Mouse (Mus musculus) erythroid progenitor cell, adult 5-6 weeks (primary cell): Measurements from ENCODE around the gene Eef1g. TPM values are rescaled to one million over a fixed set of nuclear protein-coding genes. Genes with fewer than 3 reads are reported as not detected.

Source experiments
- ATAC-seq: replicated peaks from 2 replicates; pipeline ENCODE4 v1.8.0; 2016; ENCODE audit warnings: moderate number of reproducible peaks, mild to moderate bottlenecking, moderate TSS enrichment, inconsistent platforms; ENCODE audit not compliant: poor library complexity, low FRiP score, severe bottlenecking
- total RNA-seq, 2 experiments: library from RNA; stranded (forward) in 1 of 2; stranded (reverse) in 1 of 2; fragments of 150-400 nt in 1 of 2; fragments of 186-747, 209-891 nt in 1 of 2; gene quantifications; 2 replicates each; pipeline versions ENCODE4 v1.2.3 to v1.2.4; 2015 to 2017; ENCODE audit warnings: low replicate concordance in 2 of 2

Gene Eef1g
- total RNA-seq, 2 experiments from 2014 or later = 92.0 to 198 TPM

DNA sequence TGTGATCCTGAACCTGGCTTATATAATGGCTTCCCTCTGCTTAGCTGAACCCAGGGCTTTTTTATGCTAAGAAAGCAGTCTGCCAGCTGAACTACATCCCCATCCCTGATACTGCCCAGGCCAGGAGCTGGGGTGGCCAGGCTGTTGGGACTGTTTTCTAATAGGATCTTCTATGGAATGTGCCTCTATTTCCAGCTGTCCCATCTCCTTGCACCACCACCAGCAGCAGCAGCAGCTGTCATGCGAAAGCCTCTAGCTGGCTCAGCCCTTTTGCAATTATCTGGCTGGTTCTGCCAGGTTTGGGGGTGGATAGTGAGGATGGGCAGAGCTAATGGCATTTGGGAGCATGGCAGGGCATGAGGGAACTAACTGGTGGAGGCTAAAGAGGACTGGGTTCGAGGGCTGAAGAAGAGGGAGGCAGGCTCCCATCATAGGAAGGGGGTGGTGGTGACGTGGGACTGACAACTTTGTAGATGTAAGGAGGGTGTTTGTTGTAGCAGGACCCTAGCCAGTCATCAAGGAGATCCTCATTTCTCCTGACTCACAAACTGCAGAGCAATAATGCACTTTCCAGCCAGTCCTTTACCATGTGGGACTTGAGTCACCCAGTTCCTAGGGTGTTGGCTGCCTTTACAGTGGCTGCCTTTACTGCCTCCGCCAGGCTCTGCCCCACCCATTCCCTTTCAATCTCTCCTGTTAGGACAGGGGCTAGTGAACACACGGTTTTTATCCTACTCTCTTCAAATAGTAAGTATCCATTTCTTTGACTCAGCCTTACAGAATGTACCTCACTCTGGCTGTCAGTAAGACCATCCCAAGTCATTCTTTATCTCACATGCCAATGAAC lies 15.7 kb downstream of the Eef1g start:
- ATAC-seq = no peak

DNA sequence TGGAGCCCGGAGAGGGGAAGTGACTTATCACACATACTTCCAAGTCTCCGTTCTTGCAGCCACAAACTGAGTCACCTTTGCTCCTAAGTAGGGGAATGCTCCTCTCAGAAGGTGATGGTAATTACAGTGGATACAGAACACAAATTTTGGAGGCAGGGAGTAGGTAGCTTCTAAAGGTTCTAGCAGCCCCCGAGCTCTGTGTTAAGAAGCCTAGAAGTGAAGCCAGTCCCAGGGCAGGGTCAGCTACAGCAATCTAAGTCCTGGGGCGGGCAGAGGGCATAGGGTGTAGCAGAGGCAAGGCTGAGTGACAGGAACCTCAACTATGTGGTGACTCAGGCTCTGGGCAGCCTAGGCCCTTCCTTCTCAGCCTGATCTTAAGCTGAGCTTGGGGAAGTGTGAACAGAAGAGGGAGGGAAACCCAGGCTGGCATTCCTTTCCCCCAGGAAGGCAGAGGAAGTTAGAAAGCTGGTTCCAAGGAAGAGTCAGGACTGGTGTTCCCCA lies 16.4 kb downstream of the Eef1g start:
- no peak for ATAC-seq

DNA sequence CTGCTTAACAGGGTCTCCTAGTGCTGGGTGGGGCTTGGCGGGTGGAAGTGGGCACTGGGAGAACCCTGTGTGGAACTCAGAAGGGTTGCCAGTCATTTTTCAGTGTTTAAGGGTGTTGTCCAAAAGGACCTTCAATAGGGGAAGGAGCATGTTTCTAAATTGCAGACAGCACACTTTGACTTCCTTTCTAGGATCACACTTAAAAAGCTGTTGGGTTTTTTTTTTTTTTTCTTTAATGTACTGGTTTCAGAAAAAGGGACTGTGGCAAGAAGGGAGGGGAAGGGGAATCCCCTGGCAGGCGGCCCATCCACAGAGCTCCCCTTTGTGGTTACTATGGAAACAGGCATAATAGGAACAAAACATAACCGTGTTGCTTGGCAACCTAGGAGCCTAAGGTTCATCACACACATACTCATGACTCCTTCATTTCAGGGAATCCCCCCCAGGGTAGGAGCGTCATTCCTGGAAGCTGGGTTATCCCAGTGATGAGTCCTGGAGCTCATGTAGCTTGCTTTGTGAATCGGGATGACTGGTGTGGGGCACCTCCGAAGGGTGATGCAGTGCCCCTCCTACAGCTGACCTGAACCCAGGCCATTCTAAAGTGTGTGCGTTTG lies 17.5 kb downstream of the Eef1g start:
- no peak for ATAC-seq

DNA sequence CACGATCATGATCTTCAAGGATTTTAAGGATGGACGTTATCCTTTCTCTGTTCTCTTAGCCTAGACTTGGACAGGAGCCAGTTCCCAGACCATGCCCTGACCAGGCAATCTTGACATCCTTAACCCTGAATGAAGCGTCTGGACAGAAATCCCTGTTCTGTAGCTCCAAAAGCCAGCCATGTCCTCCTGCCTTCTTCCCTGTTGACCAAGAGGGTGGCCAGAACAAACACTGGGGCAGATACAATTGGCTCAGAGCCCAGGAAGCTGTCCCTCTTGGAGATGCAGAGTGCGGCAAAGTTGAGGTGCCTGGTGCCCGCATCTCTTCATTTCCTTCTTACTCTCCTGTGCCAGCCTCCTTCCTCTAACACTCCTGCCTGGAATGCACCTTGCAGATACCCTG lies 19.1 kb downstream of the Eef1g start:
- ATAC-seq = no peak

DNA sequence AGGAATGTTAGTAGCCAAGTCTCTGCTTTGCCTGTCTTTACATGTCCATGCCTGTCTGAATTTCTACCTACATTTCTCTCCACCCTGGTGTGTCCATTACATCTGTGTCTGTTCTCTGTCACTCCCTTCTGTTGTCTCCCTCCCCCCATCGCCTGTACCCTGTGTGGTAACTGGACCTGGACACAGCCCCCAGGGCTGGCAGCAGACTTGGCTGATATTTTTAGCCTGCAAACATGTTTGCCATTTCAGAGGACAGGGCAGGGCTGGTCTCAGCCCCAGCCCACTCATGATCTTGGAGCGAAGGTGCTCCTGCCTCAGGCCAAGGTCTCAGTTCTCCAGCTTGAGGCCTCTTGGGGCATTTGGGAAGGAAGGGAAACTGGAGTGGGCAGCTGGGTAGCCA lies 21.0 kb downstream of the Eef1g start:
- ATAC-seq = no peak

DNA sequence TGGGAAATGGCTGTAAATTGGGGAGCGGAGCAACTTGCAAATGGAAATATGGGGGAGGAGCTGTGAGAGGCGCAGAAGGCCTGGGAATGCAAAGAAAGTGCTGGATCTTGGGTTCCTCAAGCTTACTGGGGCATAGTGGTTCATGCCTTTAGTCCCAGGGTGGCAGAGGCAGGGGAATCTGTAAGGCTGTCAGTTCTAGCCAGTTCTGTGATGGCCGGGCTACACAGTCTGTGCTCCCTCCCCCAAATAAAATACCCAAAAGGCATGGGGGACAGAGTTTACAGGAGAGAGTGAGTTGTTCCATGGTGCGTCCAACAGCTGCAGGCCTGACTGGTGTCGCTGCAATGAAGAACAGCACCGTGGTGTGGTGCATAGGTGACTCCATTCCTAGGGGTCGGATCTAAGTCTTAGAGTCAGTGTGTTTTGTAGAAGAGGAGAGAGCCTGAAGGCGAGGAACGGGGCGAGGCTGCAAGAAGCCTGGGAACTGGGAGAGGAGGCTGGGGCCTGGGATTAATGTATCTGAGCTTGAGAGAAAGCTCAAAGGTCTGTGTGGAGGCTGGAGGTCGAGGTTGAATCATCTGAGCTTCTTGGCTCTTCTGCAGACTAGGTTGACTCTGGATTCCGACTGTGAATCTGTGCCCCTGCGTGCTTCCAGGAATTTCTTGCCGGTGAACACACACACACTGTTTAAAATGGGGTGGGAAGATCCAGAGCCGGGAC lies 21.7 kb downstream of the Eef1g start:
- no peak for ATAC-seq

DNA sequence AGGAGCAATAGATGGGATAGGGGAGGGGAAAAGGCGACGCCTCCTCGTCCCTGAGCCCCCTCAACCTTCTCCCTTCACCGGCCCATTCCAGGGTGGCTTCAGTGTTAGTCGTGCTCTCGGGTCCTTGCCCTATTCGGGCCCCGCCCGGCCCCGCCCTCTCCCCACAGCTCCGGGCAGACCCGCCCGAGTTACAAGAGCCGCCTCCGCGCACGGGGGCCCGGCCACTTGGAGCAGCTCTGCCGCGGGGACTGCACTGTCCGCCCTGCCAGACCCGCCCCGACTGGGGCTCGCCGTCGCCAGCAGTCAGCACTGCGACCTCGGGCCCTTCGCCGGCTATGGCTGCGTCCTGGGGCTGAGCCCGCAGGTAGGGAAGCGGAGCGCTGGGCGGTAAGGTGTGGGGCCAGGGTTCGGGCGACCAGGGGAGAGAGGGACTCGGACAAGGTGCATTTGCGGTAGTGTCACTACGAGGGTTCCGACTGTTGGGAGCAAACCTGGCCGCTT lies 22.3 kb downstream of the Eef1g start, which contains the start of gene Ahnak:
Gene Ahnak (plus strand): TSS at position 219 of the 501 bp plus-strand sequence.
- ATAC-seq = 0 out of 2 replicates have a peak, but pooled peaks have one; percentile 20

DNA sequence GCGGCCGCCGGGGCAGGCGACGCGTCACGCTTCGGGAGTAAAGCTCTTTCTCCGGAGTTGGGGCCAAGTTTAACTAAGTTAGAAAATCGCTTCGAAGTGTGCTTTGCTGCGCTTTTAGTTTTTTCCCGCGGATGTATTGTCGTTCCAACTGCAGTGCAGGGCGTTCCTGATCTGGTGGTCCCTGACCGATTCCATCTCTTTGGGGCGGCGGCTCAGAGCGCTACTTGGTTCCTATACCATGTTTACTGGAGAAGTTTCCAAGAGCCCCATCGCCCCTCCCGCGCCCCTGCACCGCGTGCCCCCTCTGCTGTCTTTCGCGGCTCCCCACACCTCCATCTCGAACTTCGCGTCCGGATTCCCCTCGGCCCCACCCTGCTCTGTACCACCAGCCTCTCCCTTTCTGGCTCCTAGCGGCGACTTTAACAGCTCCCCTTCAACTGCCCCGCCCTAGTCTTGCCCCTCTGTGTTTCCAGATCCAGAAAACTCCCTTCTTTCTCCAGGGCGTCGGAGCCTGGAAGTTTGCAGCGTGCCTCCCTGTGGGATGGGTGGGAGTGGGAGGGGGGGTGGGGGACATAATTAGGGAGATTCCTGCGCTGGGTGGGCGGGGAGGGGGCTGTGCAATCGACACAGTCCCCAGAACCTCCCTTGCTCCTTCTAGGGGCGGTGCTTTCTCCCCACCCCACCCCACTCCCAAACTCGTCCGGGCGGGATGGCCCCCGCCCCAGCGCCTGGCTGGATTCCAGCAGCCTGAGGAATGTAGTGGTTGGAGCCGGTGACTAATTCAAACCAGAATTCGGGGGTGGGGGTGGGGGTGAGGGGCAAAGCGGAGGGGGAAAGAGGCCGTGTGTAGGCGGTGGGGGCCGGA lies 23.0 kb downstream of the Eef1g start:
- ATAC-seq = no peak

DNA sequence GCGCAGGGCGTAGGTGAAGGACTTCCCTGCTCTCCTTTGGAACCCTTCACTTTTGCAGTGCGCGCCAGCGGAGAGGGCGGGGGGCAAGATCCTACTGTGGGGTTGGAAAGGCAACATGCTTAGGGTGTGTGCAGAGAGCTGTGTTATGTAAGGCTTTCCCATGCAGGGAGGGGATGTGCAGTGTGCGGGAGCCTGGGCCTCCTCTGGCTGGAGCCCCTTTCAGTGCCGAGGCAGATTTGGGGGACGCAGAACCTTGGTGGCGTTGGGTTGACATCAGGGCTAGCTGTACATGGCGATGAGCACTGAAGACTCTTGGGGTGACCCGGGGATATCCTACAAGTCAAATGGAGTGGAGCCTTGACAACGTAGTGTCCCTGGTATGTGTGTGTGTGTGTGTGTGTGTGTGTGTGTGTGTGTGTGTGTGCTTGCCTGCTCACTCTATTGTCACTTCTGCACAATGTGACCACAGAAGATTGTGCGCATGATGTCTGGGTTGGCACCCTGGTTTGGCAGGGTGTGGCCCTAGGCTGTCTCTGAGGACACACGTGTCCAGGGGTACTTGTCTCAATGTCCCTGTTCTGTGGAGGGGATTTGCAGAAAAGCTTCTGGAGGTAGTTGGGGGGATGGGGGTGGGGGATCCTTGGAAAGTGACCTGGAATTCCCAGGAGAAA lies 23.7 kb downstream of the Eef1g start:
- no peak for ATAC-seq

DNA sequence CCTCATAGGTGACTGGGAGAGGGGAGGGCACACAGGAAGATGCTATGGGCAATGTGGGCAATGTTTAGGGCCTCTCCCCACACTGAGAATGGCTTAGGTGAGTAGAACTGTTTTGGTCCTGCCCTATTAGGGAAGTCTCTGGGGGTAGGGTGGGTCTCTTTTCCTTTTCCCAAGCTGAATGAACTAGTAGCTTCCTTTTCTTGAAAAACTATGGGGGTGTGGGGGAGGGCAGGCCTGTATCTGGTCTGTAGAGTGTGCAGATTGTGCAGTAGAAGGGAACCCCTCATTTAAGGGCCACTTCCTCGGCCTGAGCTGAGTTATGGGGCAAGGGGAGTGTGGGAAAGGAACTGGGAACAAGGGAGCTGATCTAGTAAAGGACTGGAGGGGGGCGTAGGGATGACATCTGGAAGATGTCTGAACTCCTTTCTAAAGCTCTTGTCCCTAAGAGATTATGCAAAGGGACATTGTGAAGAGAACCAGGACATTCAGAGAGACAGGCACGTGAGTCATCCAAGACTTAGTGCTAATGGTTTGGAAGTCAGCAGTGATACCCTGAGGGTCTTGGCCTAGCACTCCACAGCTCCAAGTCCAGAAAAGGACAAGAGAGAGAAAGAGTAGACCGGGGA lies 24.5 kb downstream of the Eef1g start:
- no peak for ATAC-seq

DNA sequence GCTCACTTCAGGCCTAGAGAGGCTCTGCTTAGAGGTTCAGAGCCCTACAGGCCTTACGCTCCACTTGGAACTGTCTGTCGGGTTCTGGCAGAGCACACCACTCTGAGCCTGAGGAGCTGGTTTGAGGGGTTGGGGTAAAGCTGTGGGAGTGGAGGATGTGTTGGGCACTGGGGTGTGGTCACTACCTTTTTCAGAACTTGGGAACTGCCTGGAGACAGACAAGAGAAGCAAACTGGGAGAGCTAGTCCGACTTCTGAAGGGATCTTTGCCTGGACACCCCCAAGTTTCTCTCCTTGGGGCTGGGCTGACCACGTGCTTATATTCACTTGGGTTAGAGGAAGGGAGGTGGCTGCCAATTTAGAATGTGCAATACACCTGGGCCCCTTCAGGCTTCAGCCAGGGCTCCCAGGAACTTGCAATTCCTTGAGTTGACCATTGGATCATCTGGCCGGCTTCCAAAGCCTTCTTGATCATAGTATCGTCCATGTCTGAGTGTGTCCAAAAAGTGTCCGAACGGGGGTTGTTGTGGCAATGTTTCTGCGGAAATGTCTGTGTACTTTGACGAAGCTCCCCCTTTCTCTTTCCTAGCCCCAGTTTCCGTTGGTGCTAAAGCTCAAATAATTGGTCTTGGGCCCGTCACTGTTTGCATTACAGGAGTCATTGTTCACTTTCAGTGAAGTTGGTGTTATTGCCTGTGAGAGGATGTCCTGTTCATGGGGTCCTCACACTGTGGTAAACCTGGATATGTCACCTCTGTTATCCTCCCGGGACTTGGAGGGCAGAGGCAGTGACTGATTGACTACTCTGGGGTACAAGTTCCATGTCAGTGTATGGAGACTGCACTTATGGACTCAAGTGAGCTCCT lies 25.3 kb downstream of the Eef1g start:
- ATAC-seq = no peak

DNA sequence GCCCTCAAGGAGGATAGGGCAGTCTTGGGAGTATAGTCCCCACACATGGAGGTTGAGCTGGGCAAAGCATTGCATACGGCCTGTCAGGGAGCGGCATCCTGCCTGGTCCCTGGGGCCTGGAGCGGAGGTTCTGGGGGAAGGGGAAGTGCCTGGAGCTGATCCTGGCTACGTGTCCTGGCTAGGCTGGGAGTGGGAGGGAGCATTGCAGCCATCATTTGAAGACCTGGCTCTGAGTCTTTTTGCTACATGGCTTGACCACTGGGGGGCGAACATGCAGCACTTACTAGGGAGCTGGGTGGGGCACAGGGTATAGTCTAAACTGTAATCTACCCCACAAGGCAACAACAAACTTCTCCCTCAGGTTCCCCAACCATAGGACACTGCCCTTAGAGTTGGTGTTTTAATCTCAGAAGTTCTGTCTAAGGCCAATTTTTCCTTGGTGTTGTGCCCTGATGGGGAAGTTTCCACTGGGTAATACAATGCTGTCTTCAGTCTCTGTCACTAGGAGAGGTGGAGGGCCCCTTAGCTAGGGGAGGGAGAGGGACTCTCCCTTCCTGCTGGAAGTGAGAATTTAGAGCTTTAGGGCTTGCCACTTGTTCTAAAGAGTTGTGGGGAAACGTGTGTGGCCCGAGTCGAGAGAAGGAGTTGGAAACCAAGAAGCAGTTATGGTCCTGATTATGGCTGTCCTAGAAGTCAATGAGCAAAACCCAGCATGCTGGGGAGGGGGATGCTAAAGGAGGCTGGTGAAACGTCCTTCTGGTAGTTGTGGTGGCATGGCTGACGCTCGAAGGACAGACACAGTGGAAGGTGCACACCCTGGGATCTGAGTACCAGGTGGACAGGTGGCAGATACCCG lies 26.2 kb downstream of the Eef1g start:
- ATAC-seq = no peak; the same call in 1 of the 2 replicates

DNA sequence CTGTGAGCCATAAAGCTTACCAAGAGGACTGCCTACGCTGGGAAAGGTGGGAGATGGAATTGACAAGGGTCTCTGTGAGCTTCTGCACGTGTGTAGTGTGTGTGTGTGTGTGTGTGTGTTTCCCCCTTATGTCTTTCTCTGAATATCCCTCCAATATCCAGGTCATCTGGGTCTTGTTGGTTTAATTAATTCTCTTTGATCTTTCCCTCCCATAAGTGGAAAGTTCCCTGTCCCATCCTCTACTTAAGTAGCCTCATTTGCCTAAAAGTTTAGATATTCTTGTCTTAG lies 26.7 kb downstream of the Eef1g start:
- ATAC-seq = no peak

DNA sequence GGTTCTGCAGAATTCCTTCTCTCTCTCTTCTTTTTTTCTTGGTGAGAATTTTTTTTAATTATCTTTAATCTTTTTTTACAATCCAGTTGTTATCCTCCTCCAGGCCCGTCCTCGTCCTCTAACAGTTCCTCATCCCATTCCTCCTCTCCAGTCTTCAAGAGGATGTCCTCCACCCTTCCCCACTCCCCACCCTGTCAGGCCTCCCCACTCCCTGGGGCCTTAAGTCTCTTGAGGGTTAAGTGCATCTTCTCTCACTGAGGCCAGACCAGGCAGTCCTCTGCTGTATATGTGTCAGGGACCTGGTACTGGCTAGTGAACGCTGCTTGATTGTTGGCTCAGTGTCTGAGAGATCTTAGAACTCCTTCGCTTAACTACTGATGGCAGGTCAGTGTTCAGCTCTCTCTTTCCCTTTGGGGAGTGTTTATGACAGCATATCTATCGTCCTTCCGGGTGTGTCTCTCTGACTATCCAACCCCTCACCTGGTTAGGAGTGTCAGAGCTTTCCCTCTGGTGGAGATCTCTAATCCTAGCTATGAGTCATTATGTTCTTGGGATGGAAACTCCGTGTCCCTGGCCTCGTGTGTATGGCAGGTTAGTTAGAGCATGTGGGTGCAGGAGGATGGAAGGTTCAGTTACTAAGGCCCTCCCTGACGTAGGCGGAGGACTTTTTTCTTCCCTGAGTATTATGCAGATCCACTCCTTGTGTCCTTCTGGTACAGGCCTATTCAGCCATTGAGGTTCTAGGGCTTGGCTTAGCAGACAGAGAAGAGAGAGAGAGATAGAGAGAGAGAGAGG lies 28.2 kb downstream of the Eef1g start:
- no peak for ATAC-seq

DNA sequence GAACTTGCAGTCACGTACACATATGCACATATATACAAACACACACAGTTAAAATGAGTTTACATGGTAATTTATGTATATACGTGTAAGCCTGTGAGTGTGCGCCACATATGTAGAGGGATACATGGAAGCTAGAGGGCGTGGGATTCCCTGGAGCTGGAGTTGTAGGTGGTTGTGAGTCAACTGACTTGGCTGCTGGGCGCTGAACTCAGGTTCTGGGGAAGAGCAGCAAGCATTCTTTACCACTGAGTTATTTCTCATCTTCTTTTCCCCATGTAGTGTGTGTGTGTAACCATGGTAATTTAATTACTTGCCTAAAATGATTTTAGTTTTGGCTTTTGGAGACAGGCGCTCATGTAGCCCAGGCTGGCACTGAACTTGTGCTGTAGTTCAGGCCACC lies 29.8 kb downstream of the Eef1g start:
- no peak for ATAC-seq

DNA sequence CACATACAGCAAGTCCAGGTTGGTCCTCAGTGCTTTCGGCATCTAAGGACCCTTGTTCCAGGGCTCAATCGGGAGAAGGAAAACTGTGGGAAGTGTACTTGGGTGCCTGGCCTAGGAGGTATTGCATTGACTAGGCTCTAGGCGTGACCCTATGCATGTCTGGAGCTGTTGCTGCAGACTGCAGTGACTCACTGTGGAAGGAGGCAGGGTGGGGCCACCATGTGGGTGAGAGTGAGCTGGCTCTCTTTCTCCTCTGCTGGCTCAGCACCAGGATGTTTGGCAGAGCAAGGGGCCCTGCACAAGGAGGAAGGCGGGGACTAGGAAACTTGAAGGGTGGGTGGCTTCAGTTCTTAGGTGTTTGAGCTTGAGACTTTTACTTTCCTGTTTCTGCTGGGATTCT lies 30.7 kb downstream of the Eef1g start:
- ATAC-seq = no peak
